Mouse (Mus musculus) urinary bladder, adult 2 months (tissue): ENCODE results near the gene Rmdn2. TPM values are rescaled to one million over a fixed set of nuclear protein-coding genes. Genes with fewer than 3 reads are reported as not detected.

Experiments used
- DNase-seq: peaks from one replicate; pipeline ENCODE4 v3.0.0; 2022; ENCODE audit warnings: low spot score
- polyA plus RNA-seq: library from polyadenylated mRNA; depleted of rRNA; stranded (reverse); fragments of >200 nt; gene quantifications from 2 replicates; pipeline ENCODE4 v1.2.3, GENCODE M21; 2012

Gene Rmdn2
- polyA plus RNA-seq, 1 experiment, result 10.2 TPM

GRCm38 (mm10) chr17:79705671-79706455 is 94.2 kb downstream of the Rmdn2 start:
- DNase-seq, result no peak

GRCm38 (mm10) chr17:79708168-79708567 is 96.5 kb downstream of the Rmdn2 start:
- no peak for DNase-seq

- DNase-seq, result no peak
Observed at GRCm38 (mm10) chr17:79709718-79710117, 98.1 kb downstream of the Rmdn2 start.

- DNase-seq, result no peak
Observed at GRCm38 (mm10) chr17:79710246-79710842, 98.7 kb downstream of the Rmdn2 start.

GRCm38 (mm10) chr17:79711944-79712343 is 100.3 kb downstream of the Rmdn2 start:
- no peak for DNase-seq

DNA sequence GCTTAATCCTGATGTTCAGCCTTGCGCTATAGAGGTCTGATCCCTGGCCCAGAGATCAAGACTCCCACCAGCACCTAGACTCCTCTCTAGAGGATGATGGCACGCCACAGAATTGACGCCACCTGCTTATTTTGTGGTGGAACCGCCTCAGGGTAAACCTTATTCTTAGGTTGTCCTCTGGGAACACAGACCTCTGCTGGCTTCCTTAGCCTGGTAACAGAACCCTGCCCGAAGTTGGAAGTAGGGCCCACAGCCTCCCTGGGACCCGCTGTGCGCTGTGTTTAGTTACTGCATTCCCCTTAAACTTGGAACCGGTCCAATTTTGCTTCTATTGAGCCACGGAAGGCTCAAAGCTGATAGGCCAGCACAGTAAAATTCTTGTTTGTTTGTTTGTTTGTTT is 100.9 kb downstream of the Rmdn2 start:
- DNase-seq, result no peak

DNA sequence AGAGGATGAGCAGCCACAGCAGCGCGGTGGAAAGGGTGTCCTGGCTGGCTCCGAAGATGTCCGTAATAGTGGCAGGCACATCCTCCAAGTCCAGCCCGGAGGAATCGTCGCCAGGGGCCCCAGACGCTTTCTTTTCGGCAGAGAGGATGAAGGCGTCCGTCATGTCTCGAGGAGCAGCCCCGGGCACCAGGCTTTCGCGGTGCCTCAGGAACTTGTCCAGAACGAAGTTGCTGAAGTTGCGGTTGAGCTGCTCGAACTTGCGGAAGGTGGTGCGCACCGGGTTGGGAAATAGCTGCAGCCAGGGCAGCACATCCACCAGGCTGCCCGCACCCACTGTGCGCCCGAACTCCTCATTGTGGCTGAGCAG is 101.6 kb downstream of the Rmdn2 start:
- DNase-seq, result peak; percentile 32

GRCm38 (mm10) chr17:79713643-79714367 is 102.1 kb downstream of the Rmdn2 start:
- DNase-seq, result peak; percentile 34

DNA sequence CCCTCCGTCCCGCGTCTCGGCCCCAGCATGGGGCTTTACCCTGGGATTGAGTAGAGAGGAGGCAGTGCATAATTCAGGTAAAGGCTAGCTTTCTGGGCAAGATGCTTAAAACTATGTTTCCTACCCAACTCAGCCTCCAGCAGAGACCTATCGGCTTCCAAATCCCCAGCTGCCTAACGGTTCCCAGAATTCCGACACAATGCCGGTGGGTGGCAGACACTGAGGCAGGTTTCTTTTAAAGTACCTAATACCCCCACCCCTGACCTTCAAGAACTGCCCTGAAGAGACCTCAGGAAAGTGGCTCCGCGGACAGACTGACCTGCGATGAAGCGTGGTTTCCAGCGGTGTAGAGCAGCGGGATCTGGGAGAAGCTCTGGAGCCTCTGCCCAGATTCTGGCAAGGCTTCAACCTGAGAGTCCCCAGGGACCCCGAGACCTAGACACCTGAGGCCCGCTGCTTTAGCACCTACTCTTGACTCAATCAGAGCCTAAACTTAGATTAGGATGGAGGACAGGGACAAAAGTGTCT is 102.8 kb downstream of the Rmdn2 start:
- no peak for DNase-seq

DNA sequence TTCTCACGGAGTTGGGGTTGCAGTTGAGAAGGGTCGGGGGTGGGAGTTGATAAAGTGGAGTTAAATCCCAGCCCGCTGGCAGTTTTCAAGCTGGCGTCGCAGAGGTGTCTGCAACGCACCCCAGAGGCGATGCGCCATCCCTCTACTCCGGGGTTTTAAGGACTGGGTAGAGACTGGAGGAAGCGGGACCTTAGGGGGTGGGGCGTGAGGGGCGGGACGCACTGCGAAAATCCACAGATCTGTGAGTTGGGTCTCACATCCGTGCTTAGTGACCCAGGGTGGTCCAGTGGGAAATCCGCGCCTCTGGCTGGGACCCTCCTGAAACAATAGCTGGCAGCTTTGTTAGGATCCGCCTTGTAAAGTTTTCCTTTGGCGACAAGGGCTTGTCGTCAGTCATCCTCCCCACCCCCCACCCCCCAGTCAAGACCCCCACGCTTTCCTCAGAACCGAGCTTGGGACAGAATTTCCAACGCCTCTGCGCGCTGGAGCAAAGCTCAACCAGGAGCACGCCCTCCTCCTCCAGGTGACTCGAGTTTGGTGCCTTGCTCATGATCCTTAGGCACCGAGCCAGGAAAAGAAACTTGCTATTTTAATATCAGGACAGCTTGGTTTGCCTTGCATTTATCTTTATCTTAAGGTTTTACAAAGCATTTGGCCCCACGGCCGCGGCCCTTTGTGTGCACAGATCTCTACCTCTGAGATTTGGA is 103.4 kb downstream of the Rmdn2 start, which contains the start of gene Cyp1b1:
TSS of gene Cyp1b1 (minus strand) at position 131 of the 707 bp plus-strand sequence.
- DNase-seq, result no peak

- DNase-seq, result peak; percentile 75
Observed at GRCm38 (mm10) chr17:79715649-79716143, 104.0 kb downstream of the Rmdn2 start.

DNA sequence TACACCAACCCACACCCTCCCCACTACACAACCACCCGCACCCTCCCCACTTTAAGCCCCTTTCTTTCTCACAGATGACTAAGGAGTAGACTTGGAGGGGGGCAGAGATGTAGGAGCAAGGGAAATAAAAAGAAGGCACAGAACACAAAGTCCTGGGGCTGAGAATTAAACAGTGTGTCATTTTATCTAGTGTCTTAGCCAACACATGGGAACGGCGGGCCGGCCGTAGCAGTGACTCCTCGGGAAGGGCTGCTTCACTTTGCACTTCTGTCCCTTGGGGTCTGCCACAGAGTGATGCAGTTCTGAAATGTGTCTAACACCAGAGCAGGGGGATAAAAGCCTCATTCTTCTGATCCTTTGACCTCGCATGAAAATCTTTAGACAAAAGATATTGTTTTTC is 109.0 kb downstream of the Rmdn2 start:
- no peak for DNase-seq

- DNase-seq, result no peak
Observed at GRCm38 (mm10) chr17:79726613-79727012, 115.0 kb downstream of the Rmdn2 start.

DNA sequence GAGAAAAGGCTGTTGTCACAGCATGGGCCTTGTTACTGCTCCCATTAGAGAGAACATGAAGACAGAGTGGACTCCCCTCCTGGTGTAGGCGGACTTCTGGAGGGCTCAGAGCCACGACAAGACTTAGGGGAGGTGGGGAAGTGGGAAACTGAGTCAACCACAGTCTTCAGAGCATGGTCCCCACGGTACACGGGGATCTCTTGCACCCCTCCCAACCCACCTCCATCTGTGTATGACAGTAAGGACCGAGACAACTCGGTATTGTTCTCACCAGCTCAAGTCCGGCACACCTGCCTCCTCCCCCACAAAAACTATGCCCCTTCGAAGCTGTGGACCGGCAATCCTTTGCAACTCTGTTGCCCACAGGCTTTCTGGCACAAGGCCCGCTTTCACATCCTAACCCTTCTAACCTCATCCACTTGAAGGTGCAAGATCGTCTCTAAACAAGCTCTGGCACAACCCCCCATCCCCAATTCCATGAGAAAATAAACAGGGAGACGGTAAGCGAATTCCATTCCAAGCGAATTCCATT is 116.5 kb downstream of the Rmdn2 start:
- no peak for DNase-seq

- no peak for DNase-seq
Observed at GRCm38 (mm10) chr17:79728585-79729503, 117.2 kb downstream of the Rmdn2 start.

- no peak for DNase-seq
Observed at GRCm38 (mm10) chr17:79730988-79731387, 119.3 kb downstream of the Rmdn2 start.

- no peak for DNase-seq
Observed at GRCm38 (mm10) chr17:79733039-79733438, 121.4 kb downstream of the Rmdn2 start.

GRCm38 (mm10) chr17:79737598-79737997 is 125.9 kb downstream of the Rmdn2 start:
- no peak for DNase-seq

DNA sequence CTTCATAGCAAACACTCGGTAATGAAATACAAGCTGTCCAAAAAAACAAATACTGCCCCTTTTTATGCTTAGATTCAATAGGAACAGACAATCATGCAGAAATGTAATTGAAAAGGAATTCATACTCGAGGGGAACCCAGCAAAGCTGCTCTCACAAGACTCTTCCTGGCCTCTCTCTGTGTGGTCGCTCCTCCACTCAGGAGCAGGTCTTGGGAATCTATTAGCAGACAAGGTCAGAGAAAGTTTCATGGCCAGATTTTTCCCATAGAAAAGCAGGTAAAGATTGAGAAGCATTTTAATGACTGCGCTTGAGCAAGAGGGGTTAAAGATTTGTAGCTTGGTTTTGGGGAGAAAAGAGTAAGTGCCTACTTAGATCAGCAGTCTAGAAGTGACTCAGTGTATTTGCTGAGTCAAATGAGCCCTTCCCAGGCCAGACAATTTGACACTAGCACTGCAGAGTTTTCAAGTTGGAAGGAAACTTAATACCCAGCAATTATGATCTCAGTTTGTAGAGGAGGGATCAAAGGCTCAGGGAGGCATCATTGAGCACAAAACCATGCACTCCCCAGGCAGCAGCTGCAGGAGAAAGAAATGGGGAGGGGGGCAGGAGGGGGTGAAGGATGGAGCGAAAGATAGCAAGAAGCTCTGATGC is 127.3 kb downstream of the Rmdn2 start:
- DNase-seq, result no peak

DNA sequence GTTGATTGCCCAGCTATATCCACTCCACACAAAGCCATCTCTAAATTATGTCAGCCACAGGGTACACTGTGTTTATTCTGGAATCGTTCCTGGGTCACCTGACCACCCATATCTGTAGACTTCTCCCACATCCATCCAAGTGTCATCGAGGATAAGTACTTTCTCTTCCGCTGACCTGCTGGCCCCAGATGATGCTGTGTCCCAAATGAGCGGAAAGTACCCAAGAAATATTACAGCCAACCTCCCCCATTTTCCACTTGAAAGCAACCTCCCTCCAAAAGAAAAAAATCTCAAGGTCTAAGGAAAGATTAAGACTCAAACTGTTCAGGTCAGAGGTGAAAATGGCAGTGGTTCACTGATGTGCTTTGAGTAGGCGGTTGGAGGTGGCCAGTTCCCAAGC is 131.0 kb downstream of the Rmdn2 start:
- no peak for DNase-seq
